19 mouse cellular contexts compared by ENCODE assay signal in genomic region chr3:122391816-122392215, GRCm38 (mm10).
DNase-seq lines count a peak whose midpoint lies in the region; ATAC-seq and TF ChIP-seq lines count a peak whose summit lies in the region.
"Had no signal": no experiment of that assay in that cellular context is flagged by ENCODE, and none has a peak within 500 bp of the region (broad histone marks: within the 10 kb centered on the region; RNA-seq: fewer than 3 reads in every experiment).

No protein-coding gene starts in this region.

- no peak overlapping the region for H3K9ac ChIP-seq in CH12.LX (ENCODE audit: insufficient read depth, low read depth)
- H3K9ac ChIP-seq in hindbrain, embryonic 16.5 days (ENCODE audit: low read depth, low read length): no peak overlapping the region
- H3K9ac ChIP-seq: embryonic facial prominence, embryonic 13.5 days; hindbrain, embryonic 12.5 days; liver, embryonic 12.5 days had no signal

- H3K4me2 ChIP-seq in CH12.LX (ENCODE audit: insufficient read depth, low read depth, poor library complexity, severe bottlenecking): peak overlapping the region; percentile 70
- H3K4me2 ChIP-seq in hindbrain, embryonic 16.5 days (ENCODE audit: low read length): no peak overlapping the region
- H3K4me2 ChIP-seq: embryonic facial prominence, embryonic 13.5 days; hindbrain, embryonic 12.5 days; liver, embryonic 12.5 days had no signal

- peaks cover 0 to 14% of the 10 kb centered on the region in 2 experiments for H3K36me3 ChIP-seq in CH12.LX (replicated peaks in 1 of 2; ENCODE audit: control insufficient read depth in 1 of 2, insufficient read depth in 1 of 2, low read length in 1 of 2)
- H3K36me3 ChIP-seq in splenic B cell, adult 2 months (ENCODE audit: control insufficient read depth, insufficient read depth, low read length, poor library complexity, severe bottlenecking): no peaks in the 10 kb centered on the region
- H3K36me3 ChIP-seq in hindbrain, embryonic 16.5 days (ENCODE audit: control insufficient read depth, insufficient read depth, low read length): no peaks in the 10 kb centered on the region
- H3K36me3 ChIP-seq: embryonic facial prominence, embryonic 13.5 days; forebrain, embryonic 10.5 days; heart, embryonic 10.5 days; hindbrain, embryonic 12.5 days; liver, embryonic 12.5 days had no signal

- peak; percentile 48 for DNase-seq in lung, postnatal 25 days (ENCODE audit: low spot score)
- no peak for DNase-seq in lung, postnatal 14 days
- DNase-seq in CH12.LX (ENCODE audit: extremely low read depth) (peak; percentile 45), ZHBTc4 (ENCODE audit: low read depth, low spot score) (peak; percentile 52)
- DNase-seq in splenic B cell, adult 2 months (ENCODE audit: low read depth, low spot score): peak; percentile 79
- DNase-seq in thymus, postnatal 0 days (ENCODE audit: low spot score): no peak
- DNase-seq: adrenal gland, postnatal 36 days; cerebellum, adult 8-10 months; gastrocnemius, postnatal 36 days; heart, postnatal 10 days; midbrain, embryonic 14.5 days; thymus, adult 2 months had no signal

- no peak; the same call in 1 of the 2 replicates for TF ChIP-seq POLR2A in CH12.LX (IDR thresholded peaks at IDR 0.05; ENCODE audit: low read depth, low read length)

- dilution Hi-C loops in CH12.LX (cut with MboI; ENCODE audit: extremely low pct_ligation_motif_present, extremely low pct_unique_long_range_greater_than_20kb, low sequenced_read_pairs): no loop called here

- no peaks in the 10 kb centered on the region for H3K27me3 ChIP-seq in CH12.LX (replicated peaks)
- no peaks in the 10 kb centered on the region for H3K27me3 ChIP-seq in splenic B cell, adult 2 months (ENCODE audit: control insufficient read depth, insufficient read depth, low read length, poor library complexity, severe bottlenecking)
- H3K27me3 ChIP-seq in hindbrain, embryonic 16.5 days (replicated peaks; ENCODE audit: control insufficient read depth, insufficient read depth, low read length): no peaks in the 10 kb centered on the region
- H3K27me3 ChIP-seq: embryonic facial prominence, embryonic 13.5 days; hindbrain, embryonic 12.5 days; liver, embryonic 12.5 days had no signal

- TF ChIP-seq EP300 in CH12.LX (IDR thresholded peaks at IDR 0.05; ENCODE audit: low read length): no peak

- H3K79me2 ChIP-seq in CH12.LX (replicated peaks; ENCODE audit: control insufficient read depth, extremely low read depth, insufficient read depth, poor library complexity, severe bottlenecking): no peaks in the 10 kb centered on the region; the same call in 1 of the 2 replicates

- peaks cover 20 to 74% of the 10 kb centered on the region in 2 experiments for H3K4me1 ChIP-seq in CH12.LX (ENCODE audit: control insufficient read depth in 1 of 2, insufficient read depth in 2 of 2)
- H3K4me1 ChIP-seq in hindbrain, embryonic 16.5 days (ENCODE audit: control insufficient read depth, insufficient read depth, low read depth, low read length): no peaks in the 10 kb centered on the region
- H3K4me1 ChIP-seq: hindbrain, embryonic 12.5 days; liver, embryonic 12.5 days had no signal

- ATAC-seq in hindbrain, embryonic 16.5 days: no peak
- ATAC-seq: liver, embryonic 12.5 days had no signal

- peak overlapping the region; percentile 34 for H3K27ac ChIP-seq in CH12.LX (ENCODE audit: insufficient read depth, low read depth)
- H3K27ac ChIP-seq in hindbrain, embryonic 16.5 days (ENCODE audit: low read depth, low read length): no peak overlapping the region
- H3K27ac ChIP-seq: embryonic facial prominence, embryonic 13.5 days; forebrain, embryonic 10.5 days; heart, embryonic 10.5 days; hindbrain, embryonic 12.5 days; liver, embryonic 12.5 days; macrophage had no signal

- peaks cover 10% of the 10 kb centered on the region for H3K9me3 ChIP-seq in CH12.LX (replicated peaks; ENCODE audit: low read length)
- H3K9me3 ChIP-seq in hindbrain, embryonic 16.5 days (ENCODE audit: control insufficient read depth, low read length): no peaks in the 10 kb centered on the region
- H3K9me3 ChIP-seq: embryonic facial prominence, embryonic 13.5 days; forebrain, embryonic 10.5 days; heart, embryonic 10.5 days; hindbrain, embryonic 12.5 days; liver, embryonic 12.5 days had no signal

- no peak for TF ChIP-seq RAD21 in CH12.LX (IDR thresholded peaks at IDR 0.05; ENCODE audit: low read depth, low read length)

- no peak for TF ChIP-seq CTCF in CH12.LX (conservative IDR thresholded peaks at IDR 0.05 in 1 of 2, IDR thresholded peaks at IDR 0.05 in 1 of 2; ENCODE audit: low read depth in 2 of 2, low read length in 2 of 2)

- in situ Hi-C loops in CH12.LX (cut with MboI; ENCODE audit: low pct_ligation_motif_present, low pct_unique_long_range_greater_than_20kb, low sequenced_read_pairs): no loop called here

- H3K4me3 ChIP-seq in CH12.LX (replicated peaks in 1 of 3; ENCODE audit: low read depth in 2 of 3, low read length in 2 of 3, poor library complexity in 1 of 3): peak overlapping the region; percentile 25 to 40 (median 36)
- H3K4me3 ChIP-seq in hindbrain, embryonic 16.5 days (ENCODE audit: low read length): no peak overlapping the region
- H3K4me3 ChIP-seq: embryonic facial prominence, embryonic 13.5 days; forebrain, embryonic 10.5 days; heart, embryonic 10.5 days; hindbrain, embryonic 12.5 days; liver, embryonic 12.5 days had no signal

- WGBS in hindbrain, embryonic 16.5 days: 67% methylated on average over 12 of the region's 12 CpGs

TF ChIP-seq in CH12.LX, 34 proteins besides CTCF, POLR2A, EP300 and RAD21:
- TF ChIP-seq RCOR1 (conservative IDR thresholded peaks at IDR 0.05; ENCODE audit: low read depth, low read length): no peak
- no peak for TF ChIP-seq GABPA (IDR thresholded peaks at IDR 0.05; ENCODE audit: insufficient replicate concordance, low read depth, low read length)
- TF ChIP-seq KAT2A (IDR thresholded peaks at IDR 0.05; ENCODE audit: insufficient replicate concordance, low read length): no peak
- no peak for TF ChIP-seq MEF2A (IDR thresholded peaks at IDR 0.05; ENCODE audit: borderline replicate concordance, low read depth, low read length)
- no peak for TF ChIP-seq SMC3 (IDR thresholded peaks at IDR 0.05; ENCODE audit: low read depth, low read length)
- peak; percentile 82 for TF ChIP-seq SIN3A (IDR thresholded peaks at IDR 0.05; ENCODE audit: low read length)
- no peak for TF ChIP-seq NRF1 (IDR thresholded peaks at IDR 0.05; ENCODE audit: low read depth, low read length)
- no peak for TF ChIP-seq MAX (IDR thresholded peaks at IDR 0.05; ENCODE audit: low read length)
- TF ChIP-seq IRF4 (IDR thresholded peaks at IDR 0.05; ENCODE audit: low read depth, low read length): no peak
- TF ChIP-seq ETS1 (conservative IDR thresholded peaks at IDR 0.05; ENCODE audit: low read depth, low read length): peak; percentile 95
- no peak; the same call in 1 of the 2 replicates for TF ChIP-seq USF1 (IDR thresholded peaks at IDR 0.05; ENCODE audit: low read depth, low read length)
- no peak for TF ChIP-seq PAX5 (IDR thresholded peaks at IDR 0.05; ENCODE audit: low read length)
- TF ChIP-seq E2F4 (IDR thresholded peaks at IDR 0.05; ENCODE audit: insufficient replicate concordance, low read depth, low read length): no peak
- peak; percentile 69; the same call in 1 of the 2 replicates for TF ChIP-seq MXI1 (IDR thresholded peaks at IDR 0.05; ENCODE audit: low read depth, low read length)
- TF ChIP-seq MYC (IDR thresholded peaks at IDR 0.05; ENCODE audit: low read depth, low read length): no peak
- no peak for TF ChIP-seq UBTF (IDR thresholded peaks at IDR 0.05; ENCODE audit: low read depth, low read length)
- TF ChIP-seq POLR2AphosphoS2 (IDR thresholded peaks at IDR 0.05; ENCODE audit: low read depth, low read length): no peak
- TF ChIP-seq ELF1 (IDR thresholded peaks at IDR 0.05; ENCODE audit: low read depth, low read length): no peak
- TF ChIP-seq TCF12 (IDR thresholded peaks at IDR 0.05; ENCODE audit: low read depth, low read length): peak; percentile 41; the same call in 1 of the 2 replicates
- TF ChIP-seq TBP (conservative IDR thresholded peaks at IDR 0.05; ENCODE audit: low read depth, low read length): no peak
- no peak for TF ChIP-seq ZKSCAN1 (IDR thresholded peaks at IDR 0.05; ENCODE audit: borderline replicate concordance, low read depth, low read length)
- no peak for TF ChIP-seq ZC3H11A (IDR thresholded peaks at IDR 0.05; ENCODE audit: low read depth, low read length)
- no peak for TF ChIP-seq HCFC1 (IDR thresholded peaks at IDR 0.05; ENCODE audit: low read depth, low read length)
- TF ChIP-seq BHLHE40 (IDR thresholded peaks at IDR 0.05; ENCODE audit: low read depth, low read length): peak; percentile 57
- TF ChIP-seq CHD2 (IDR thresholded peaks at IDR 0.05; ENCODE audit: low read length): no peak

Comparison
In these comparisons a context has a peak if more than half of its experiments do, and no peak if none do; other contexts are left out.
1. DNase-seq: peak in lung, postnatal 25 days (single experiment), CH12.LX (single experiment), ZHBTc4 (single experiment) and splenic B cell, adult 2 months (single experiment); none in lung, postnatal 14 days (single experiment) and thymus, postnatal 0 days (single experiment).